Mouse (Mus musculus): Measurements from ENCODE around the gene Lgals9. TPM values are rescaled to one million over a fixed set of nuclear protein-coding genes. Genes with fewer than 3 reads are reported as not detected.

Lgals9 gene
- polyA plus RNA-seq, 1 experiment, result 686 TPM

GRCm38 (mm10) chr11:79022836-79023235 is 38.1 kb upstream of the Lgals9 start:
- Histone ChIP-seq H3K27ac (ENCODE audit: insufficient read depth, low read depth, low read length) (no peak overlapping the region), H3K27me3 (ENCODE audit: control insufficient read depth, insufficient read depth, low read length) (no peaks in the 10 kb centered on the region), H3K4me1 (ENCODE audit: control insufficient read depth, insufficient read depth, insufficient read length, low read length) (no peaks in the 10 kb centered on the region), H3K36me3 (ENCODE audit: control insufficient read depth, insufficient read depth, low read length) (peaks cover 79% of the 10 kb centered on the region), H3K4me3 (ENCODE audit: low read depth, low read length) (no peak overlapping the region)
- TF ChIP-seq POLR2A (IDR thresholded peaks at IDR 0.05; ENCODE audit: low read depth, low read length), result no peak
- no peak for TF ChIP-seq CTCF (IDR thresholded peaks at IDR 0.05; ENCODE audit: extremely low read depth, insufficient read length, insufficient replicate concordance, low read depth, low read length)
- 83% methylated on average over 4 of the region's 4 CpGs for WGBS

DNA sequence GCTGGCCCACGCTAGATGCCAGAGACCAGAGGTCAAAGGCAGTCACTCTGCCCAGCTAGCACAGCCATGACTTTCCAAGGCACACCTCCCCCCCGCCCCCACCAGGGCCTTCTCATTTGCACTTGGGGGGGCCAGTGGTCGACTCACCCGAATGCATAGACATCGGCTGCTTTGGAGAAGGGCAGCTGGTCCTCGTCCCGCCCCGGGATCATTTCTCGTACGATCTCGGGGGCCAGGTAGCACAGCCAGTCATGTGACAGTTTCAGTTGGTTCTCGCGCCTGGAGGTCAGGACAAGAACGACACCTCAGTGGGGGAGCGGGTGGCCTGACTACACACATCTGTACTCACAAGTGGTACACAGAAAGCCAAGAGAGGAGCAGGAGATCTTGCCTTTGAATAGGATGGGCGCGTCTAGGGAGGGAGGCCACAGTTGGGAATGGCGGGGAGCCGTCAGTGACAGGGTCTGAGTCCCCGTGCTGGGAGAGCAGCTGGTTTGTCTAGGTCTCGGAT is 35.8 kb upstream of the Lgals9 start:
- no peaks in the 10 kb centered on the region for H3K4me1 ChIP-seq (ENCODE audit: control insufficient read depth, insufficient read depth, insufficient read length, low read length)
- WGBS, result 88% methylated on average over 21 of the region's 21 CpGs
- no peak for TF ChIP-seq POLR2A (IDR thresholded peaks at IDR 0.05; ENCODE audit: low read depth, low read length)
- no peaks in the 10 kb centered on the region for H3K27me3 ChIP-seq (ENCODE audit: control insufficient read depth, insufficient read depth, low read length)
- peaks cover 81% of the 10 kb centered on the region for H3K36me3 ChIP-seq (ENCODE audit: control insufficient read depth, insufficient read depth, low read length)
- H3K27ac ChIP-seq (ENCODE audit: insufficient read depth, low read depth, low read length), result no peak overlapping the region
- H3K4me3 ChIP-seq (ENCODE audit: low read depth, low read length), result no peak overlapping the region

DNA sequence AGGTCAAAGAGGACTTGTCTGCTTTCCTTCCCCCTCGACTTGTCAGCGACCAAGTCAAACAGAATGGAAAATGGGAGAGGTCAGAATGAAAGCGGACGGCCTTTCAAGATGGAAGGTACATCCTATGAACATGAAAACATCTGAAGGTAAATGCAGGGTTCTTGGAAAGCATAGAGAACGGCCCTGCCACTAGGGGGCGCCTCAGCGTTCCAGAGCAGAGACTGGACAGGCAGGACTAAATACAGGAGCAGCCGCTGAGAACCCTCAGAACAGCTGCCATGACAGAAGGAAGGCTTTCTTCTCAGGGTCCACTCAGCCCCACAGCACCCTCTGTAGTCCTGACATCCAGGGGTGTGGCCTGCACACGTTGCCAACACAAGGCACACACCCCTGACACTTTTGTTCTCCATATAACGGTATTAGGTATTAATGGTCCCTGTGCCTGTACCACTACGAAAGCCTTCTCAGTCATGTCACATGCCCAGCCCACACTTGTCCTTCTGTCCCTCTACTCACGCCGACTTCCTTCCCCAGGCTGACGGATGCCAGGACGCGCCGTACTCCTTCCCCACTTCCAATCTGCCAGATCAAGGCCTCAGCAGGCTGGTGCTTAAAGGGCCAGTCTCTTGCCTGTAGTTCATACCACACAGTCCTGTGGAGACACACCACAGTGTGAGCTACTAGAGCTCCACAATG is 35.2 kb upstream of the Lgals9 start:
- TF ChIP-seq POLR2A (IDR thresholded peaks at IDR 0.05; ENCODE audit: low read depth, low read length), result no peak
- TF ChIP-seq CTCF (IDR thresholded peaks at IDR 0.05; ENCODE audit: extremely low read depth, insufficient read length, insufficient replicate concordance, low read depth, low read length), result peak; percentile 72; the same call in 1 of the 2 replicates
- peaks cover 81% of the 10 kb centered on the region for H3K36me3 ChIP-seq (ENCODE audit: control insufficient read depth, insufficient read depth, low read length)

DNA sequence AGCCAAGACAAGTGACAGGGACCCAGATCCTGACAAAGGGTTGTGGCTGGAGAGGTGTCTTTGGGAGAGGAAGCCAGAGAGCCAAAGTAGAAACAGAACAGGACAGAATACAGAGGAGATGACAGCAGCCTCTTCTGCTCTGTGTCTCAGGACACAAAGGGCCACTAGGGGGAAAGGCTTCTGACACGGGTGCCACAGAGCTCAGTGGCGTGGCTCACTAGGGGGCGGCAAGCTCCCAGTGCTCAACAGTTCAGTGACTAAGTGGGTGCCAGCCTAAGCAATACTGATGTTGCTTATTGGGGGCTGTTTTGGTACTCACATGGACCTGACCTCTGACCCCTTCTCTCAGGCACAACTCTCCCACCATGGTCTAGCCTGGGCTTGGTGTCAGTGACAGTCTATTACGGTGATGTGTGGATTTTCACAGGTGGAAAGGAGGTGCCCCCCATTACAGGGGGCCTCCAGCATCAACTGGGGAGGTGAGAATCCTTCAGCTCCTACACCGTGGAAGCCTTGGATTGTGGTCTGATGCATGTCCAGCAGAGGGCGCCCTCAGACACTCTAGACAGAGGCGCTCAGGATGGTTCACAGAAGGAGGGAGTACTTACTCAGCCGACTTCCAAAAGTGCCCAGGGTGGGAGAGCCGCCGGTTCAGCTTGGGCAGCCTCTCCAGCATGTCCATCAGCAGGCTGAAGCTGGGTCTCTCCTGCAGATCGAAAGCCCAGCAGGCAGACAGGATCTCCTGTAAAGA is 34.4 kb upstream of the Lgals9 start:
- Histone ChIP-seq H3K4me3 (ENCODE audit: low read depth, low read length) (no peak overlapping the region), H3K4me1 (ENCODE audit: control insufficient read depth, insufficient read depth, insufficient read length, low read length) (no peaks in the 10 kb centered on the region), H3K36me3 (ENCODE audit: control insufficient read depth, insufficient read depth, low read length) (peaks cover 86% of the 10 kb centered on the region), H3K27me3 (ENCODE audit: control insufficient read depth, insufficient read depth, low read length) (no peaks in the 10 kb centered on the region), H3K27ac (ENCODE audit: insufficient read depth, low read depth, low read length) (no peak overlapping the region)
- 53% methylated on average over 11 of the region's 11 CpGs for WGBS
- TF ChIP-seq POLR2A (IDR thresholded peaks at IDR 0.05; ENCODE audit: low read depth, low read length) (no peak), CTCF (IDR thresholded peaks at IDR 0.05; ENCODE audit: extremely low read depth, insufficient read length, insufficient replicate concordance, low read depth, low read length) (peak; percentile 74)

More for the DNA sequence above, 35.2 kb upstream of the Lgals9 start:
- H3K27ac ChIP-seq (ENCODE audit: insufficient read depth, low read depth, low read length), result no peak overlapping the region
- H3K4me1 ChIP-seq (ENCODE audit: control insufficient read depth, insufficient read depth, insufficient read length, low read length), result no peaks in the 10 kb centered on the region
- 78% methylated on average over 17 of the region's 17 CpGs for WGBS
- H3K27me3 ChIP-seq (ENCODE audit: control insufficient read depth, insufficient read depth, low read length), result no peaks in the 10 kb centered on the region
- H3K4me3 ChIP-seq (ENCODE audit: low read depth, low read length), result no peak overlapping the region

- 78% methylated on average over 7 of the region's 7 CpGs for WGBS
- Histone ChIP-seq H3K27me3 (ENCODE audit: control insufficient read depth, insufficient read depth, low read length) (no peaks in the 10 kb centered on the region), H3K27ac (ENCODE audit: insufficient read depth, low read depth, low read length) (no peak overlapping the region), H3K36me3 (ENCODE audit: control insufficient read depth, insufficient read depth, low read length) (peaks cover 81% of the 10 kb centered on the region), H3K4me3 (ENCODE audit: low read depth, low read length) (no peak overlapping the region), H3K4me1 (ENCODE audit: control insufficient read depth, insufficient read depth, insufficient read length, low read length) (no peaks in the 10 kb centered on the region)
- no peak for TF ChIP-seq POLR2A (IDR thresholded peaks at IDR 0.05; ENCODE audit: low read depth, low read length)
- no peak for TF ChIP-seq CTCF (IDR thresholded peaks at IDR 0.05; ENCODE audit: extremely low read depth, insufficient read length, insufficient replicate concordance, low read depth, low read length)
Measured at GRCm38 (mm10) chr11:79017161-79017606, 32.4 kb upstream of the Lgals9 start.

DNA sequence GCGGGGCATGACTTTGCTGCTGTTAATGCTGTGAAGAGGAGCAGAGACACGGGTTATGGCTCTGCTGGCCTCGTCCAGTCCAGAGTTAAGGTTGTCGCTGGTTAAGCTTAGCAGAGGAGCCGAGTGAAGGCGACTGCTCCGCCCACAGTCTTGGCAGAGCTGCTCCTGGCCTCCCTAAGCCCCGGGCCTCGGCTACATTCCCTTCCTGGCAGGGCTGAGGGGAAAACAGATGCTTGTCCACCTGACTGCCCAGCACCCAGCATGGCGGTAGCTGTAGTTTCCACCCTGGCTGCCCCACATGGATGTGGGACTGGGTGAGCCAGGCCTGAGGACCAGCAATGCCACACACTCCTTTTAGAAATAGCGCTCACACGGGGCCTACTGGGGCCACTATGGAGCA is 31.5 kb upstream of the Lgals9 start:
- TF ChIP-seq POLR2A (IDR thresholded peaks at IDR 0.05; ENCODE audit: low read depth, low read length) (no peak), CTCF (IDR thresholded peaks at IDR 0.05; ENCODE audit: extremely low read depth, insufficient read length, insufficient replicate concordance, low read depth, low read length) (no peak)
- H3K27ac ChIP-seq (ENCODE audit: insufficient read depth, low read depth, low read length), result no peak overlapping the region
- 72% methylated on average over 12 of the region's 12 CpGs for WGBS
- H3K4me1 ChIP-seq (ENCODE audit: control insufficient read depth, insufficient read depth, insufficient read length, low read length), result no peaks in the 10 kb centered on the region
- no peak overlapping the region for H3K4me3 ChIP-seq (ENCODE audit: low read depth, low read length)
- H3K27me3 ChIP-seq (ENCODE audit: control insufficient read depth, insufficient read depth, low read length), result no peaks in the 10 kb centered on the region
- H3K36me3 ChIP-seq (ENCODE audit: control insufficient read depth, insufficient read depth, low read length), result peaks cover 76% of the 10 kb centered on the region

- 90% methylated on average over 24 of the region's 24 CpGs for WGBS
- Histone ChIP-seq H3K27ac (ENCODE audit: insufficient read depth, low read depth, low read length) (no peak overlapping the region), H3K4me1 (ENCODE audit: control insufficient read depth, insufficient read depth, insufficient read length, low read length) (no peaks in the 10 kb centered on the region), H3K4me3 (ENCODE audit: low read depth, low read length) (no peak overlapping the region), H3K36me3 (ENCODE audit: control insufficient read depth, insufficient read depth, low read length) (peaks cover 71% of the 10 kb centered on the region), H3K27me3 (ENCODE audit: control insufficient read depth, insufficient read depth, low read length) (no peaks in the 10 kb centered on the region)
- TF ChIP-seq CTCF (IDR thresholded peaks at IDR 0.05; ENCODE audit: extremely low read depth, insufficient read length, insufficient replicate concordance, low read depth, low read length) (no peak), POLR2A (IDR thresholded peaks at IDR 0.05; ENCODE audit: low read depth, low read length) (no peak)
Measured at GRCm38 (mm10) chr11:79015660-79016215, 31.0 kb upstream of the Lgals9 start.

All from small intestine, adult 2 months (tissue).